Mouse (Mus musculus): ENCODE results near the gene Eppin.

DNA sequence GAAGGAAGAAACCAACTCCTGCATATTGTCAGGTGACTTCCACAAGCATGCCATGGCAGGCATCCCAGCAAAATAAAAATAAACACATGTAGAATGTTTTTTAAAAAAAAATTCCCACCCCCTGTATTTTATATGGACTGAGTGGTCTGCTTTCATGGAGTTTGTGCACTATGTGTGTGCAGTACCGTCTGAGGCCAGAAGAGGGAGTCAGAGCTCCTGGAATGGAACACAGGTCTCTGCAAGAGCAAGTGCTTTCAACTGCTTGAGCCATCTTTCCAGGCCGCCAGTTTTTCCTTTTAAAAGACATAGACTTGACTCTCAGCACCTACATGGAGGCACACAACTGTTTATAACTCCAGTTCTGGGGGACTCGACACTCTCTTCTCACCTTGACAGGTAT lies 10.1 kb upstream of the Eppin start:
- TF ChIP-seq CTCF (IDR thresholded peaks at IDR 0.05; ENCODE audit: low read depth, low read length): no peak
- no peak for TF ChIP-seq POLR2A (IDR thresholded peaks at IDR 0.05; ENCODE audit: insufficient read depth, low read length)
- no peak for TF ChIP-seq EP300 (IDR thresholded peaks at IDR 0.05; ENCODE audit: insufficient read depth, low read depth, low read length)
